Mouse (Mus musculus): ENCODE data around the gene Srsf10. TPM values are rescaled to one million over a fixed set of nuclear protein-coding genes. Genes with fewer than 3 reads are reported as not detected.
A peak's percentile ranks its signal among the peaks of the same experiment; 100 is the strongest.

Srsf10 gene
- 10 to 100 TPM; 70.1 to 74.8 TPM for total RNA-seq (2021)

DNA sequence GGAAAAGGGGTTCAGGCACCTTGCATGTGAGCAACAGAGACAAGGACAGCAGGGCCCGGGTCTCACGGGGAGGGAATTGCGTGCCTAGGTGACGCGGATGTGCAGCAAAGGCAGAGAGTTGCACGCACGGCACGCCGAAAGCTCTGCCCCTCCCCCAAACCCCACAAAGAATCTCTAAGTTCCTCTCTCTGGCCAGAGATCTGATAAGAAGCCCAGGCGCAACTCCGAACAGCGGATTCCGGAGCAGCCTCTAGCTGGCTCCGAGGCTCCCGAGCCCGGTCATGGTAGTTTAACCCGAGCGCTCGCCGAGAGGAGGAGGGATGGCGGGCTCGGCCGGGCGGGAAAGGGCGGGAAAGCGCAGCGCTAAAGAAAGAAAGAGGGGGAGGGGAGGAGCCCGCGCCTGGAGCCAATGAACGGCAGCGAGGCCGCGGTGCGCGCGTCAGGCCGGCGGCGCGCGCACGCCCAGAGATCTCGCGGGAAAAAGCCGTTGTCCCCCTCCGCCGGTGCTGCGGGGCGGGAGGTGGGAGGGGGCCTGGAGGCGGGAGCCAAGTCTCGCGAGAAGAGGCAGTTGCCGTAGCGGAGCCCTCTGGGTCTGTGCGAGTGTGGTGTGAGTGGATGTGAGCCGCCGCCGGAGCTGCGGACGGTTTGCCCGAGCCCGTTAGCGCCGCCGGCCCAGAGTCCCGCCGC is at the start of gene Srsf10:
Gene Srsf10, plus strand, starts transcription at position 212 of the 687 bp plus-strand sequence.
- intact Hi-C loops (cut with DNase I), result no loop called here
- peak; percentile 94 to 98 for DNase-seq (ENCODE audit: extremely low spot score in 1 of 2, low spot score in 2 of 2)

DNA sequence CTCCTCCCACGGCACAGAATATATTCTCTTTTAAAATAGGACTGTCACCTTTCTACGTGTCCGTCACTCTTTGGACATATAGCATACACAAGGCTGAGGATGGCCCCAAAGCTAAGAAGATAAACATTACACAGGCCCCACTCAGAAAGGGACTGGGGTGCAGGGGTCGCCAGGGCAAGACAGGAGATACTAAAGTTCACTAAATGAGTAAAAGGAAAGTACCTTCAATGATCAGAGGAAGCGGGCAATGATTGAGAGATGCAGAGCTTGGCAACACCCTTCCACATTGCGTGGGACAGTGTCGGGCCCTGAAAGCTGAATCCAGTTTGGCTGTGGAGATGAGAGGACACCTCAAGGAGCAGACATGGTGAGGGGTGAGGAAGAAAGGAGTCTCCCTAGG is 40.7 kb upstream of the Srsf10 start:
- DNase-seq (ENCODE audit: extremely low spot score in 1 of 2, low spot score in 2 of 2), result no peak
- intact Hi-C loops (cut with DNase I), result no loop called here

- no peak for DNase-seq (ENCODE audit: extremely low spot score in 1 of 2, low spot score in 2 of 2)
- intact Hi-C loops (cut with DNase I), result no loop called here
Observed at GRCm38 (mm10) chr4:135816905-135817622, 38.5 kb upstream of the Srsf10 start.

DNA sequence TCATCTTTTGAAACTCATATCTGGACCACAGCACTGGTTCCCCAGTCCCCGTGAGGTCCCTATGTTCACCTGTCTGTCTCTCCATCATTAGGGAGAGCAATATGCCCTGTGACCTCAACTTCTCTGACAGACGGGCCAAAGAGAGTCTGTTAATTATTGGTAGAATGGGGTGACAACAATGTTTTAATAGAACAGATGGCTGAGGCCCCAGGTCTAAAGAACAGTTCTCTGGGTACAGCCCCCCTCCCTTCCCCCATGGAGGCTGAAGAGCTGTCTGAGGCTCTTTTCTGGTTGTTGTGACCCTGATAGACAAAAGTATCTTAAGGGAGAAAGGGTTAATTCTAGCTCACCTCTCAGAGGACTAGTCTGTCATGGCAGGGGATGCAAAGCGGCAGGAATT is 37.2 kb upstream of the Srsf10 start:
- no peak for DNase-seq (ENCODE audit: extremely low spot score in 1 of 2, low spot score in 2 of 2)
- intact Hi-C loops (cut with DNase I), result no loop called here

- intact Hi-C loops (cut with DNase I), result no loop called here
- peak in 1 of 2 experiments; percentile 53 for DNase-seq (ENCODE audit: extremely low spot score in 1 of 2, low spot score in 2 of 2)
Observed at GRCm38 (mm10) chr4:135819826-135820526, 35.6 kb upstream of the Srsf10 start.

- intact Hi-C loops (cut with DNase I), result no loop called here
Observed at GRCm38 (mm10) chr4:135821772-135822171, 33.8 kb upstream of the Srsf10 start.

DNA sequence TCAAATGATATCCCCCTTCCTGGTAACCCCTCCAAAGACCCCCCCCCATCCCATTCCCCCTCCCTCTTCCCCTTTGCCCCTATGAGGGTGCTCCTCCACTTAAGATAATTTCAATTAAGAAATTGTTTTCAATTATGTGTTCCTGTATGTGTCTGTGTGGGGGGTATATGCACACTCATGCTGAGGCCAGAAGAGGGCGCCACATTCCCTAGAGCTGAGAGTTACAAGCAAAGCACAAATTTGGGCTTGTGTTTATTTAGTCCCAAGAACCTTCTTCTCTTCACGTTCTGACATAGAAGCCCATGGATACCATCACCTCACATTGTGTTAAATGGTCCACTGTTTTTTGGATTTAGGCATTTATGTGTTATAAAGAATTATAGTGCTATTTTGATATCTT is 32.2 kb upstream of the Srsf10 start:
- DNase-seq (ENCODE audit: extremely low spot score in 1 of 2, low spot score in 2 of 2), result peak in 1 of 2 experiments; percentile 52
- intact Hi-C loops (cut with DNase I), result no loop called here

More at GRCm38 (mm10) chr4:135821772-135822171, 33.8 kb upstream of the Srsf10 start:
- DNase-seq (ENCODE audit: extremely low spot score in 1 of 2, low spot score in 2 of 2), result no peak

- intact Hi-C loops (cut with DNase I), result no loop called here
- DNase-seq (ENCODE audit: extremely low spot score in 1 of 2, low spot score in 2 of 2), result no peak
Observed at GRCm38 (mm10) chr4:135824254-135824653, 31.3 kb upstream of the Srsf10 start.

DNA sequence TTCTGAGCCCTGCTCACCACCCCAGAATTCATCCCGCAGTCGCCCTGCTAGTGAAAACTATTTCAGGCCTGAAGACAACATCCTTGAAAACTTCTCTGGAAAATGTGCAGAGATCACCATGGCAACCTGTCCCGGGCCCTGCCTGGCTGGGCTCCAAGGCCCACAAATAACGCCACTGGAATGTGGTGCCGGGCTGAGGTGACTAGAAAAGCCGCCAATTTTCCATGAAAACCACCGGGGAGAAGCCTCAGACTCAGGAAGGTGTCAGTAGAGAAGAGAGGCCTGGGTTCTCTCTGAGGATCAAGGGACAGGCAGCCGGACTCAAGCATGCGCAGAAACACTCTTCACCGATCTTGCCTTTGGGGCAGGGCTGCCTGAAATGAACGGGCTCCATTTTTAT is 27.1 kb upstream of the Srsf10 start:
- intact Hi-C loops (cut with DNase I), result loop anchor here (5.0 kb wide), 1 partner anchor 44 kb away; the partner anchor contains the start of gene Pnrc2
- DNase-seq (ENCODE audit: extremely low spot score in 1 of 2, low spot score in 2 of 2), result peak; percentile 84 to 88

DNA sequence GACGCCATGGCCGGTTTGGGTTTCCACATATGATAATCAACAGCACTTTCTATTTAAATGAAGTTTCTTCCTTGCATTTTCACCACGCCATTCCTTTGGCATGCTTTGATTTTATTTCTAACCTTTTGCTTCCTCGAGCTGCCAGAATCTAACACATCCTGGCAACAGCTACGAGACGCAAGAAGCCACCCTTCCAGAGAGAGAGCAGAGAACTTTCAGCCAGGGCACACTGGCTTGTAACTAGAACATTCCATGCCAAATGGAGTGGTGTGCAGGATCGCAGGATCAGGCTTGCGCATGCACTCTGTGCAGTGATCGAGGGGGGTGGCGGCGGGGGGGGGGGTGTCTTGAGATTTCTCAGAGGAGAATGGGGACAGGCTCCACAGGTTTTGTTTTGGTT is 23.5 kb upstream of the Srsf10 start:
- DNase-seq (ENCODE audit: extremely low spot score in 1 of 2, low spot score in 2 of 2), result no peak
- intact Hi-C loops (cut with DNase I), result no loop called here

GRCm38 (mm10) chr4:135833301-135834123 is 22.0 kb upstream of the Srsf10 start:
- no peak for DNase-seq (ENCODE audit: extremely low spot score in 1 of 2, low spot score in 2 of 2)
- intact Hi-C loops (cut with DNase I), result no loop called here

- intact Hi-C loops (cut with DNase I), result no loop called here
- no peak for DNase-seq (ENCODE audit: extremely low spot score in 1 of 2, low spot score in 2 of 2)
Observed at GRCm38 (mm10) chr4:135834124-135834717, 21.3 kb upstream of the Srsf10 start.

DNA sequence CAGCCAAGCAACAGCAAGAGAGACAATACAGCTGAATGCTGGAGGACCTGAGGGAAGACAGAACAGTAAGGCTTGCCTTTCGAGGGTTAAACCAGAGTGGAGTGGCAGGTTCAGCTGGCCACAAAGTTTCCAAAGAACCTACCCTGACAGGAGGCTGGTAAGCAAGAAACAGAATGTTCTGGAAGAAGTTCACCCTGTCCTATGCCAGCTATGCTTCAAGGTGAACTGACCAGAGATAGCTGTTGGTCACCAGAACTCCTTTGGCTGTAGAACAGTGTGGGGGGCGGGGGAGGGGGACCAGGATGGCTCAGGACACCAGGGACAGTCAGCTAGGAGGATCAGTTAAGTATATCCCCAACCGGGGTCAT is 16.6 kb upstream of the Srsf10 start:
- intact Hi-C loops (cut with DNase I), result no loop called here
- DNase-seq (ENCODE audit: extremely low spot score in 1 of 2, low spot score in 2 of 2), result no peak

GRCm38 (mm10) chr4:135839293-135840011 is 16.1 kb upstream of the Srsf10 start:
- intact Hi-C loops (cut with DNase I), result no loop called here
- DNase-seq (ENCODE audit: extremely low spot score in 1 of 2, low spot score in 2 of 2), result no peak

GRCm38 (mm10) chr4:135844400-135844799 is 11.1 kb upstream of the Srsf10 start:
- DNase-seq (ENCODE audit: extremely low spot score in 1 of 2, low spot score in 2 of 2), result no peak
- intact Hi-C loops (cut with DNase I), result no loop called here

DNA sequence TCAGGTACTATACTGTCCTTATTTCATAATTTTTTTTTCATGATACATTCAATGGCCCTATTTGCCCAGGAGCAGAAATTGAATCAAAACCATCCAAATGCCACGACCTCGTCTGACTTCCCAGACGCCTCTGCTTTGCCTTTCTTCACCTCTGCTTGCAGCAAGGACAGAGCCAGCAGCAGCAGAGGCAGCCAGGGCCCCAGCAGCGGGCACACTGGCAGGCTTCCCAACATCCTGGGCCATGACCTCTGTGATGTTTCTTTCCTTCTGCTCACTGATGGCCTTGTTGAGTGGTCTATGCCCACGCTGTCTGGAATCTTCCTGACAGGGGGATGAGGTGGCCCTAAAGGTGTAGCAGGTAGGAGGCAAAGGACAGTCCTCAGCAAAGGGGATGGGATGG is 8.0 kb upstream of the Srsf10 start:
- intact Hi-C loops (cut with DNase I), result no loop called here

DNA sequence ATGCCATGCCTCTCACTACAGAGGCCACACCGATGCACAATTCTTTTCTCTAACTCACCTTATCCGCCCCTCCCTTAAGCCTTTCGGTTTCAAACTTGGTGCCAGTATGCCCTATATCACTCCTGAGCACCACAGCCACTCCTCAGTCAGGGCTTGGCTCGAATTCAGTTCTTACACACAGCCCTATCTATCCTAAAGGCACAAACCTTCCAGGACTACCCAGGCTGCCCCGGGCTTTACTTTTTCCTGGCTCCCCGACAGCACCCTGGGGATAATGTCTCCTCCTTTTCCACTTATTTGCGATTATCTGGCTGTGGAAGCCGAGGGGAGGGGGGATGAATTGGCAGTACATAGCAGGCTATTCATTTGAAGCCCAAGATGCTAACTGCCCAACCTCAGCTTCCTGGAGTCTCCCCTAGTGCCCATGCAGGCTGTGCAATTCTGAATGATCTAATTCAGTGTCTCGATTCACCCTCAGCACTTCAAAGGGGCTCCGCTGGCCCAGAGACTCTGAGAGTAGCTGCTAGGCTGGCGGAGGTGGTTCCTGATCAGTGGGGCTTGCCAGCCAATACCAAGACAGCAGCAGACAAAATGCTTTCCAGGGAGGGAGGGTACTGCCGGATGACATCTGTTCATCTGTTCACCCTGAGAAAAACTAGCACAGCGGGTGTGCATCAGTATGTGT is 5.0 kb upstream of the Srsf10 start:
- intact Hi-C loops (cut with DNase I), result no loop called here
- DNase-seq (ENCODE audit: extremely low spot score in 1 of 2, low spot score in 2 of 2), result peak; percentile 66 to 81

More for the DNA sequence above, 8.0 kb upstream of the Srsf10 start:
- no peak for DNase-seq (ENCODE audit: extremely low spot score in 1 of 2, low spot score in 2 of 2)

Measured in left cerebral cortex, postnatal 10 days (tissue).